Mouse (Mus musculus) urinary bladder, postnatal 10 days (tissue): ENCODE measurements around the gene Yipf1.

Source experiments
- DNase-seq: peaks from one replicate; pipeline ENCODE4 v3.0.0; 2022; ENCODE audit warnings: low spot score

Gene Yipf1

DNA sequence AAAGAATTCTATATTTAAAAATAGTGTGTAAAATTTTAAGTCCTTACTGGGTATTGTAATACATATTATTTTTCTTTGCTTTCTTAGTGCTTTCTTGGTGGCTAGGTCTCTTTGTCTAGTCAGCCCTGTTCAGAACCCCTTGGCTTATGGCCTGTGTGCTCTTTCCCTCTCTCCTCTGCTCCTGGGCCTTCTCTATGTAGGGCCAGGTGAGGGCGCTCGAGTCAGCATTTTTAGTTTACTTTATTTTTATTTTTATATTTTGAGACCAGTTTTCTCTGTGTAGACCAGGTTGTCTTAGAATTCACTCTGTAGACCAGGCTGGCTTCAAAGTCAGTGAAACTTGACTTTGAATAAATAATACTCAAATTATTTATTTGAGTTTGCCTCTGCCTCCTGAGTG is 58.1 kb downstream of the Yipf1 start:
- DNase-seq, result no peak

DNA sequence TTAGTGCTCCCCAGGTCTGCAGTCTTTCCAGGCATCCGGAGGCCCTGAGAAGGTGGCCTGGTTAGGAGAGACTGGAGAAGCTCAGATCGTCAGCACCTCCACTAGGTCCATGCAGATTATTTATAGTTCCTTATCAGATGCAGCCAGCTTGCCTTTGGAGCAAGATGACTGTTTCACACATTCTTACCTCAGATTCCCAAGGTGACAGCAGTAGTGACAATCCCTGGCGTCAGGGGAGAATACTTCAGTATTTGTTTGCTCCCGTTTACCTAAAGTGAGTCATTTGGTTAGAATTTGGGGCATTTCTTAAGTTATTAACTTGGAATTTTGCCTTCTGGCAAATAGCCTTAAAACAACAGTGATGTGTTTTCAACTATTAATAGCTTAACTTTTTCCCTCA is 60.5 kb downstream of the Yipf1 start:
- DNase-seq, result no peak

DNA sequence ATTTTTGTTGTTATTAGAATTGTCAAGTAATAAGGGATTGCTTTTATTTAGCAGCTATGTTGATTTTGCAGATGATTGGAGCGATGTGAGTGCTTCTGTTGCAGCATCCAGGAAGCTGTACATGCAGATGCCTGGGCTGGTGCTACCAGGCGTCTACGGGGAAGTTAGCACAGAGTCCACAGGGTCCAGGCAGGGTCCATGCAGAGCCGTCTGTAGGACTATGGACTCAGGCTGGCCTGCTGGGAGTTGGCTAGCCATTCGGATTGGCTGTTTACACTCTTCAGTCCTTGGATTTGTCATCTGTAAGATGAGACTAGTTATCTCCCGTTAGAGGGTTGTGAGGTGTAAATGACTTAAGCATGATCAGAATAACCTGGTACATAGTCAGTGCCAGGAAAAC is 64.8 kb downstream of the Yipf1 start:
- DNase-seq, result no peak

DNA sequence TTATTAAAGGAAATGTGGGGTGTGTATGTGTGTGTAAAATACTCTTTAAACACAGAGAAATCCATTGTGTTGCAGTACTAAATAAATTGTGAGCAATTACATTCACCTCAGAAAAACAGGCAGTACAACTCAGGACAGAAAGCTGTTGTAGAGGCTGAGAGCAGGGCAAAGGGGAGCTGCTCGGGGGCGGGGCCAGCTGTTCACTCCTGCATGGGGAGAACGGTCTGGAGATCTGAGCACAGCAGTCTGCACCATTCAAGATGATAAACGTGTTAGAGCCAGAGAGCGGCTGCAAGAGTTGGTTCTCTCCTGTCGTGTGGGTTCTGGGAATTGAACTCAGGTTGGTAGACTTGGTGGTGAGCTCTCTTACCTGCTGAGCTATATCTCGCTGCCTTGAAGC is 66.7 kb downstream of the Yipf1 start:
- DNase-seq, result no peak

DNA sequence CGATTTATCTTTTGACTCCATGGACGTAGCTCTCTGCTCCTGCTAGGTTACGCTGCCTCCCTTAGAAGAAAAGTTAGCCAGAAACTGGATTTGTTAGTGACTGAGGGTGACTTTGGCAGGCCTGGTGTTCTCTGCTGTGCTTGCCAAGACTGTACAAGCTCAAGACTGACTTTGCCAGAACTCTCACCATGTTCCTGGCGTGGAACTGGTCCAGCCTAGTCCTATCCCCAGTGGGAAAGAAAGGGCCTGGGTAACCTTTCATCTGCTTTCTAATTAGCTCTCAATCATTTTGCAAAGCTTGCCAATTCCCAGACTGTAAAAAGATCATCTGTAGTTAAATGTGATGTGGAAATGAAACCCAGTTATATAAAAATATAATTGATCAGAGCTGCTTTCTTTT is 72.9 kb downstream of the Yipf1 start:
- no peak for DNase-seq

DNA sequence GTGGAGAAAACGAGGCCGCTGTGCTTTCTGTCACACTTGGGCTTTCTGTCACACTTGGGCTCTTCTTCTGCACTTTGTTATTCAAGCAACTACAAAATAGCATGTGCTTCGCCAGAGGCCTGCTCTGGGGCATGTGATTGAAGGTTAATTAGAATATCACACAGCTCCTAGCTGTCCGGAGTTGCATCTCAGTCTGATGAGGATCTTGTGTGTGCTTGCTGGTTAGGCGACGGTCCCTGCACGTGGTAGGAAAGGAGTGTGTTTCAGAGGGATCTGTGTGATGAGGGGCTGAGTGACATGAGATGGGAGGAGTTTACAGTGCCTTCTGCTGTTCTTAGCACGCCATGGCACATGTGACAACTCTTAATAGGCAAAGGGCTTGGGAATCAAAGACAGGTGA is 73.3 kb downstream of the Yipf1 start:
- no peak for DNase-seq

DNA sequence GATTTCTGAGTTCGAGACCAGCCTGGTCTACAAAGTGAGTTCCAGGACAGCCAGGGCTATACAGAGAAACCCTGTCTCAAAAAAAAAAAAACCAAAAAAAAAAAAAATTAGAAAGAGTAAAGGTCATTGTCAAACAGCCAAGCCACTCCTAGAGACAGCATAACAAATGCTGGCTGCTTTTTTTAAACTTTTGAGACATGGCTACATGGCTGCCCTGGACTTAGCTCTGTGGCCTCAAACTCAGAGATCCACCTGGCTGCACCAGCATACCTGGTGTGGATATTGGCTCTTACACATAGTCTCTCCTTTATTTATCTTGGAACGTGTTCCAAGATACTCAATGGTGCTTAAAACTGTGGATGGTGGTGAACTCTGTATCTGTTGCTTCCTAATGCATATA is 74.1 kb downstream of the Yipf1 start:
- DNase-seq, result no peak

DNA sequence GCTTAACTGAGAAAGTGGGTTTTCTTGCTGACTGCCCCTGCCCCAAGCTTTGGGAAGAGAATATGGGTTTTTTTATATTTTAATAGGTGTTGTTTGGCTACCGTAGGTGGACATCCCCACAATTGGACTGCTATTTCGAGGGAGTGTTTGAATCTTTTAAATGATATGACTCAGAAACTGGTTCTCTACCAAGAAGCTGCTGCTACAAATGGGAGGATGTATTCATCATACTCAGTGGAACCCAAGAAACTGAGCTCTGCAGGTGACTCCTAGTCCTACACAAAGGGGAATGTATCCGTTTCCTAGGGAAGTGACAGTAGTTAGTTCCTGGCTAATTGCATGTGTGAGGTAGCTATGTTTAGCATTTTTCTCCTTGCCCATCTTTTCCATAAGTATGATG is 75.2 kb downstream of the Yipf1 start:
- no peak for DNase-seq

DNA sequence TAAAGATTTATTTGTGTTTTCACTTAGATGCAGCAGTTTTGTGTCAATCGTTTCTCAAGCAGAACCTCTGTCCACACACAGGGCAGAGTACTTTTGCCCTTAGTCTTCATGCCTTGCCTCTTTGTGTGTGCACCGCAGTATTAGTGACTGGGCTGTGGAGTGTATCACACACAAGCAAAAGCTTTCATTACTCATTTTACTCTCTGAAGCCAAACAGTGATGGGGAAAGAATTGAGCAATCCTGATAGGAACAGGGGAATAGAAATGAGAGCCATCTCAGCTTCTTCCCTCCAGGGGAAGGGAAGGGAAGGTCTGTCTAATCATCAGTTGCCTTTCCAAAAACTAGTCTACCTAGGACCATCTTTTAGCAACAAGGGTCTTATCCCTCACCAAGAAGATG is 79.6 kb downstream of the Yipf1 start:
- no peak for DNase-seq
